Comparison of ENCODE assay signal across 1 mouse cellular context in the genomic region with DNA sequence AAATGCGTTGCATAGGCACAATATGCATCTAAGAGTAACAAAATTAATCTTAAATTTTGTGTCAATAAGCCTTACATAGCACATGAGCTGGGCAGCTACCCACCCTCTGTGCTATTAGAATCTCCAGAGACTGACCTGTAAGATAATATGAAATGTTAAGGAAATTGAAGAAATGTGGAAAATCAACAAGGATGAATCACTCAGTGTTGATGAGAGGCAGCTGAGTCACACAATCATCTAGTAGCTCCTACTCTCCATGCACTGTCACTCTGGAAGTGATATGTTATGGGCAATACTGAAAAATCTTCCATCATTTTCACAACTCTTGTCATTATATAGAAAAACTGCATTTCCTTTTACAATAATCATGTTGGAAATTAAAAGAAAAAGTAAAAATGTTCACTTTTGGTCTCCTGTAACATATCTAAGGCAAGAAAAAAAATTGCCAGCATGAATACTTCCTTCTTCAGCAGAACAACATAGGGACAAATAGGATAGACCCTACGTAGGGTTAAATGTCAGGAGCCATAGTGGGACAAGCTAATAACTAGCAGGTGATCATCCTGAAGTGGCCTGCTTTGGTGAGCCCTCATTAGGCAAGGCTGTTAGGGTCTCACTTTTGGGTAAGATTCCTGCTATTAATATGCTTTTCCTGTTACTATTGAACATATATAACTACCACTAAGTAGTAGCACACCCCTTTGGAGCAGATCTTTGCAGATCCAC.
A peak's percentile ranks its signal among the peaks of the same experiment; 100 is the strongest.
TF ChIP-seq lines count a peak whose summit lies in the region.

No protein-coding gene starts in this region.

TF ChIP-seq in myocyte, 11 proteins besides CTCF, POLR2A, EP300 and RAD21 (continued from another document):
- TF ChIP-seq REST (IDR thresholded peaks at IDR 0.05; ENCODE audit: insufficient read depth, insufficient read length) (no peak), CEBPB (IDR thresholded peaks at IDR 0.05; ENCODE audit: insufficient read depth, poor library complexity, severe bottlenecking) (peak; percentile 87), TCF3 (IDR thresholded peaks at IDR 0.05; ENCODE audit: insufficient read length, low read depth) (no peak), USF1 (IDR thresholded peaks at IDR 0.05; ENCODE audit: low read depth) (no peak), MAX (IDR thresholded peaks at IDR 0.05; ENCODE audit: low read depth) (no peak), MYOD1 (IDR thresholded peaks at IDR 0.05; ENCODE audit: control insufficient read depth in 1 of 3, insufficient read length in 2 of 3, low read depth in 2 of 3) (no peak)
